ENCODE assay signal across 12 mouse cellular contexts in genomic region chr9:8676607-8677006, GRCm38 (mm10).
DNase-seq lines count a peak whose midpoint lies in the region; ATAC-seq and TF ChIP-seq lines count a peak whose summit lies in the region.
"Had no signal": no experiment of that assay in that cellular context is flagged by ENCODE, and none has a peak within 500 bp of the region (broad histone marks: within the 10 kb centered on the region; RNA-seq: fewer than 3 reads in every experiment).

No protein-coding gene starts in this region.

- intact Hi-C loops in heart, adult 2 months (cut with DNase I) = no loop called here

- H3K4me3 ChIP-seq in heart, adult 2 months = no peak overlapping the region
- H3K4me3 ChIP-seq in lung, postnatal 0 days (ENCODE audit: low read depth, low read length) = no peak overlapping the region
- H3K4me3 ChIP-seq: heart, embryonic 10.5 days; kidney, embryonic 15.5 days; limb, embryonic 15.5 days had no signal

- no peaks in the 10 kb centered on the region for H3K79me2 ChIP-seq in heart, adult 2 months (replicated peaks; ENCODE audit: control insufficient read depth, insufficient read depth, low read length)

- 51% methylated on average over 1 of the region's 1 CpGs for WGBS in heart, adult 2 months
- 50% methylated on average over 1 of the region's 1 CpGs for WGBS in lung, postnatal 0 days

- no peaks in the 10 kb centered on the region for H3K9me3 ChIP-seq in lung, postnatal 0 days (ENCODE audit: low read length)
- H3K9me3 ChIP-seq: heart, embryonic 10.5 days; kidney, embryonic 15.5 days; limb, embryonic 15.5 days had no signal

- H3K4me1 ChIP-seq in heart, adult 2 months (ENCODE audit: control insufficient read depth, insufficient read depth, low read length) = no peaks in the 10 kb centered on the region
- H3K4me1 ChIP-seq in lung, postnatal 0 days (ENCODE audit: insufficient read depth, low read depth, low read length) = no peaks in the 10 kb centered on the region
- H3K4me1 ChIP-seq: heart, embryonic 10.5 days; kidney, embryonic 15.5 days; limb, embryonic 15.5 days had no signal

- ATAC-seq in lung, postnatal 0 days = no peak

- no peak for TF ChIP-seq EP300 in heart, adult 2 months (IDR thresholded peaks at IDR 0.05; ENCODE audit: insufficient read depth, low read depth, low read length)
- TF ChIP-seq EP300 in lung, postnatal 0 days (IDR thresholded peaks at IDR 0.05) = no peak

- DNase-seq in heart, adult 2 months = no peak
- DNase-seq in heart, adult 11 months = no peak
- DNase-seq in lung, postnatal 0 days (ENCODE audit: low spot score) = peak; percentile 15
- no peak for DNase-seq in lung, postnatal 4 days
- DNase-seq in embryo, embryonic 11.5 days (ENCODE audit: low read depth, low spot score) = peak; percentile 23
- peak; percentile 55 for DNase-seq in retina, embryonic 14.5 days (ENCODE audit: low spot score)
- DNase-seq in thymus, postnatal 0 days (ENCODE audit: low spot score) = no peak
- DNase-seq in adrenal gland, adult 18-20 months (ENCODE audit: low spot score in 2 of 2) = no peak
- DNase-seq: thymus, adult 2 months had no signal

- no peak overlapping the region for H3K9ac ChIP-seq in heart, adult 2 months (ENCODE audit: low read depth, low read length)
- no peak overlapping the region for H3K9ac ChIP-seq in lung, postnatal 0 days (replicated peaks; ENCODE audit: low read depth)
- H3K9ac ChIP-seq: kidney, embryonic 15.5 days; limb, embryonic 15.5 days had no signal

- TF ChIP-seq POLR2A in heart, adult 2 months (IDR thresholded peaks at IDR 0.05; ENCODE audit: insufficient read depth, low read depth, low read length) = no peak

- H3K36me3 ChIP-seq in heart, adult 2 months (ENCODE audit: control insufficient read depth, insufficient read depth, low read length) = no peaks in the 10 kb centered on the region
- no peaks in the 10 kb centered on the region for H3K36me3 ChIP-seq in lung, postnatal 0 days (ENCODE audit: insufficient read depth, low read length)
- H3K36me3 ChIP-seq: heart, embryonic 10.5 days; kidney, embryonic 15.5 days; limb, embryonic 15.5 days had no signal

- TF ChIP-seq CTCF in heart, adult 2 months (IDR thresholded peaks at IDR 0.05) = peak; percentile 33
- TF ChIP-seq CTCF in lung, postnatal 0 days (IDR thresholded peaks at IDR 0.05) = peak; percentile 47

- H3K27ac ChIP-seq in heart, adult 2 months = no peak overlapping the region
- H3K27ac ChIP-seq in lung, postnatal 0 days (ENCODE audit: low read length) = no peak overlapping the region
- H3K27ac ChIP-seq: heart, embryonic 10.5 days; kidney, embryonic 15.5 days; limb, embryonic 15.5 days had no signal

- H3K4me2 ChIP-seq in lung, postnatal 0 days (replicated peaks; ENCODE audit: low read depth, low read length) = no peak overlapping the region
- H3K4me2 ChIP-seq: kidney, embryonic 15.5 days; limb, embryonic 15.5 days had no signal

- no peaks in the 10 kb centered on the region for H3K27me3 ChIP-seq in heart, adult 2 months (ENCODE audit: control insufficient read depth, insufficient read depth, low read length)
- no peaks in the 10 kb centered on the region for H3K27me3 ChIP-seq in lung, postnatal 0 days (replicated peaks; ENCODE audit: insufficient read depth, low read length)
- H3K27me3 ChIP-seq: kidney, embryonic 15.5 days; limb, embryonic 15.5 days had no signal

Comparison
In these comparisons a context has a peak if more than half of its experiments do, and no peak if none do; other contexts are left out.
1. DNase-seq: peak in lung, postnatal 0 days (single experiment), embryo, embryonic 11.5 days (single experiment) and retina, embryonic 14.5 days (single experiment); none in heart, adult 2 months (0 of 2), heart, adult 11 months (single experiment), lung, postnatal 4 days (0 of 2), thymus, postnatal 0 days (single experiment) and adrenal gland, adult 18-20 months (0 of 2).